Mouse (Mus musculus) MEL (cell line): ENCODE measurements around the gene Gm42674.

Experiments
- GATA1 ChIP-seq: IDR thresholded peaks from 2 replicates; pipeline ENCODE4 v1.6.1; 2011; ENCODE audit warnings: low read depth, low read length, improper control_type of control experiment
- ZMIZ1 ChIP-seq: IDR thresholded peaks from 2 replicates; pipeline ENCODE4 v1.6.1; 2012; ENCODE audit warnings: low read depth, mild to moderate bottlenecking, inconsistent platforms, low read length, improper control_type of control experiment, moderate library complexity

- TF ChIP-seq ZMIZ1 (no peak), GATA1 (no peak)
These were observed 26.1 kb downstream of the Gm42674 start for GRCm38 (mm10) chr3:90627807-90628206.
